Mouse (Mus musculus) embryo, embryonic 10.5 days (tissue): Measurements from ENCODE around the gene Ppp2r3a.

ENCODE experiments used
- DNase-seq: peaks from one replicate; pipeline ENCODE4 v3.0.0-alpha.2; 2015; ENCODE audit warnings: low spot score

Gene Ppp2r3a

GRCm38 (mm10) chr9:101250981-101251643 lies 483 bp downstream of the Ppp2r3a start:
- peak; percentile 81 for DNase-seq

DNA sequence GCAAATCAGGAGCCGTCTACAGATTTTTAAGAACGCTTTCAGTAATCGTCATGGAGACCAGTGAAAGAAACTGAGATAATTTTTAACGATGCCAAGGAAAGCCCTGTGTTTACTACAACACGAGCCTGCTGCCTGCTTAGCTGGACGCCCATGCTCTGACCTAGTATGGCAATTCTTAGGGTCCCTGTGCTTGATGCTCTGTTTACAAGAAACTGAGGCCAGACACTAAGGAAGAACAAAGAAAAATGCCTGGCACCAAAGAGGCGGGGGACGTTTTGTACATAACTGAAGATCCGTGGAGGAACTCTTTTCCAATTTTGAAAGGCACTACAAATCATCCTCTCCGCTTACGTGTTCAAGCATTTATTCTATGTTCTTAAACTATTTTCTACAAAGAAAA lies 1.1 kb downstream of the Ppp2r3a start:
- DNase-seq = peak; percentile 44

DNA sequence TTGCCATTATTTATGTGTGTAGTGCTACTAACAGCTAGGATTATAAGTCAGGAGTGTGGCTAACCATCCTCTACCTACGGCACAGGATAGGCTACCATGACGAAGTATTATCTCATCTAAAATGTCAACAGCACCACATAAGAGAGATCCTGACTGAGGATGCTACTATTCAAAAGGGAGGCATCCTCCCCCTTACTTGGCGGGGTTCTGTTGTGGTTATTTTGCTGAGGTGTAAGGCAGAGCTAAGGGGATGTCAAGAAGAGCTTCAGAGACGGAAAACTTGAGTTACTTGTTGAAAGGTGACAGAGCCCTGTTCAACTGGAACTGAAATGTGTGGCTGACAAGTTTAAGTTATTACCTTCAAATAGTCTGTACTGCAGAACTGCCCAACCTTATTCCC lies 2.0 kb downstream of the Ppp2r3a start:
- no peak for DNase-seq

GRCm38 (mm10) chr9:101247541-101247940 lies 4.1 kb downstream of the Ppp2r3a start:
- DNase-seq = no peak

GRCm38 (mm10) chr9:101245493-101245892 lies 6.1 kb downstream of the Ppp2r3a start:
- DNase-seq = no peak

- DNase-seq = no peak
Measured at GRCm38 (mm10) chr9:101243711-101244110, 7.9 kb downstream of the Ppp2r3a start.

GRCm38 (mm10) chr9:101240161-101240560 lies 11.4 kb downstream of the Ppp2r3a start:
- no peak for DNase-seq

DNA sequence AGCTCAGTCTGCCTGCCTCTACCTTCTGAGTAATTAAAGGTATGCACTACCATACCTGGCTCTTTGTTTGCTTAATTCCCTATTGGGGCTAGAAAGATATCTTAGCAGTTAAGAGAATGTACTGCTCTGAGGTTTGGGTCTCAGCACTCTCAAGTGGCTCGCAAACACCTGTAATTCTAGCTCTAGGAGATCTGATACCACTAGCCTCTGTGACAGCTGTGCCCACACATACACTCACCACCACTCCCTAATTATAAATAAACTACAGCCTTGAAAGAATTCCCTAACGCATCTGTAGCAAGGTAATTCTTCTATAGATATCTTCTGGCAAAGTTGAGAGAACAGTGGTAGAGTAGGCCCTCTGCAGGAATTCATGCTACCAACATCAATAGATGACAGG lies 15.8 kb downstream of the Ppp2r3a start:
- DNase-seq = no peak

GRCm38 (mm10) chr9:101232034-101232433 lies 19.6 kb downstream of the Ppp2r3a start:
- no peak for DNase-seq

GRCm38 (mm10) chr9:101230028-101230427 lies 21.6 kb downstream of the Ppp2r3a start:
- no peak for DNase-seq

DNA sequence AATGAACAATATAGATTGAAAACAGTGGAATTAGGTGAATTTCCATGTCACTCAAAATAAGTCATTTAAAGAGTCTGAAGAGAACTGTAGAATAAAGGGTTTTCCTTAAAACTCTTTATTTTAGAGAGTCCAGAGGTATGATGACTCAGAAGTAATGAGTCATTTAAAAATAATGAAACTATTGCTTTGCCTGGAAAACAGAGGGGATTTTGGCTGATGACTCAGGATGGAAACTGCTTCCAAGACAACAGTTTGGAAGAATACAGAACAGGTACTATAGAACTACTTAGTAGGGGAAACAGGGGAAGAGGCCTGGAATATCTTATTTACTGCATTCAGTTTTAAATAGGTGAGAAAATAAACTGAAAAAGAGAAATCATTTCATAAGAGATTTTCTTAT lies 22.7 kb downstream of the Ppp2r3a start:
- DNase-seq = no peak

DNA sequence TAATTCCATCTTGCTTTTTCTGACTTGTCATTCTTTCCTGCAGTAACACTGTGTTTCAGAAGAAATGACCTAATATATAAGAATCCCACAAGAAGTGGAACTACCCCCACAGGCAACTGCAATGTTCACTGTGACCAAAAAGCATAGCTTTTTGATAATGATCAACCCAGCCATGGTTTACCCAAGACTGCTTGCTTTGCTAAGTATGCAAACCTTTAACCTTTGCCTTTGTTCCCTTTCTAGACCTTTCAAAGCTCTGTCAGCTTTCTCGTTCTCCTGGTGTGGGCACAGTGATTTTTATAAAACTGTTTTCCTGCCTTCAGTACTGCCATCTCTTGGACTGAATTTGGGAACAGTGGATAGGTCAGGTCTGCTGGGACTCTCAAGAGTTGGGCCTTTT lies 43.6 kb downstream of the Ppp2r3a start:
- no peak for DNase-seq

GRCm38 (mm10) chr9:101206516-101206915 lies 45.1 kb downstream of the Ppp2r3a start:
- DNase-seq = no peak

DNA sequence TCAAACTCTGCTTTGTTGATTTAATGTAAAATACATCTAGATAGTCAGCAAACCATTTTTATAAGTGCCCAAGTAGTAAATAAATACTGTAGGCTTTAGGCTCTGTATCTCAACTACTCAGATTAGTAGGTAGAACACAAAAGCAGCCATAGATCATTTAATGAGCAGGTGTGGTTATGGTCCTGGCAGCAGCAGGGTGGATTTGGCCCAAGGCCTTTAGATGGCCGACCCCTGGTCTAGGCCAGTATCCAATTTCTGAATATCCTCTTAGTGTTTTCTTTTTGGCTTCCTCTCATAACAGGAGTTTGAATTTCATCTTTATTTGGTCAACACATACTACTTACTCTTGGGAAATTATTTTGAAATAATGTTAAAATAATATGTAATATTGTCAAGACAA lies 46.4 kb downstream of the Ppp2r3a start:
- no peak for DNase-seq

DNA sequence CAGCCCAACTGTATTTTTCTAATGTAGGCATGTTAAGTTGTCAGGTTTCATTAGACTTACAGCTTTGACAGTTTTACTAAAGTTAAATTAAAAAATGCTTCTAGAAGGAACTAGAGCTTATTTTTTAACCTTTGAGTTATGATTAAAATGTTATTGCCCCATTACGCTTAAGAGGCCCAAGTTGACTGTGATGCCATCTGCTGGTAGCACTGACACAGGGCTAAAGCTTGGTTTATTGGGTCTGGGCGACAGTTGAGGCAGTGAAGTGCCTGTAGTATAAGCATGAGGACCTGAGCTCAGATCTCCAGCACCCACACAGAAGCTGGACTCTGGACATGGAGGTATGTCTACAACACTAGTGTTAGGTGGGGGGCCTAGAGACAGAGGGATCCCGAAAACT lies 47.5 kb downstream of the Ppp2r3a start:
- no peak for DNase-seq

DNA sequence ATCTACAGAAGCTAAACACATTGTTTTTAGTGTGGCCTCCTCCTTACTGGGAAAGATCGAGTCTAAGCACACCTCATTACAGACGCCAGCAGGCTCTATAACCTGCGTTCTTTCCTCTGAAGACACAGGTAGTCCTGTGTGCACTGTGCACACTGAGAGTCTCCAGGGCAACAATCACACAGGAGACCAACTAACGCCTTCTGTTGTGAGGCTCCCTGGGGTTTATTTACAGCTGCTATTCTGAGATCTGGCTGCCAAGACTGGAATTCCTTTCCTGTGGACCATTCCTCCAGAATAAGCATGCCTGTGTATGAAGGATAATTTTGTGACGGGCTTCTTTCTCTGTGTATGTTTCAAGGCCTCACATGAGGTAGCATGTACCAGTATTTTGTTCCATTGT lies 51.0 kb downstream of the Ppp2r3a start:
- no peak for DNase-seq

DNA sequence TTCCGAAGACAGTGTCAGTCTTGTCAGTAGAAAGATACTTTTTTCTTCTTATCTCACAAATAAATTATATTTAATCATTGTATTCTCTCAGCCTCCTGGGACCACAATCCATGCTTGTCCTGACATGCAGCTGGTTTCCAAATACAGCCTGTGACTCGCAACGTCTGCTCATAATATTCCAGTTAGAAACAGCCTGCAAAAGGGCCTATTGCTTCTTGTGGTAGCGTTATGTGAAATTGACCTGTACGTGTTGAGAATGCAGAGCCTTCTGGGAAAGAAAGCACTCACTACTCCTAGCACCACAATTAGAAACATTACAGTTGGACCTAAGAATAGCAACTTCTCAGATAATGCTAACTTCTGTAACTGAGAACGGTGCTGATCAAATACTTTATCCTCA lies 52.8 kb downstream of the Ppp2r3a start:
- no peak for DNase-seq

DNA sequence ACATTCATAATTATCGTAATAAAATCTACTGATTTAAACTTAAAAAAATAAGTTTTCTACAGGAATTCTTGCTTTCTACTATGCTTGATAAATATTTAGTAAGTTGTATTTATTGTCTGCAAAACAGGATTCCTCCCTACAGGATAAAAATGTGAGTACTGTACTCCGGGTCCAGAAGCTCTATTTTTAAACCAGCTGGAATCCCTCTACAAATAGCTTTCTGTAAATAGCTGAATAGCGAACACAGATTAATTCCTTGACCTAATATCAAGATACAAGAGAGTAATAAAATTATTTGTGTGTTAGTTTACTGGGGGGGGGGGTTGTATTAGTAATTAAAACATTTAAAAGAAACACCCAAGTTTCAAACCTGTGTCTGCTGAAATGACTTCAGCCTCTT lies 53.3 kb downstream of the Ppp2r3a start:
- no peak for DNase-seq

DNA sequence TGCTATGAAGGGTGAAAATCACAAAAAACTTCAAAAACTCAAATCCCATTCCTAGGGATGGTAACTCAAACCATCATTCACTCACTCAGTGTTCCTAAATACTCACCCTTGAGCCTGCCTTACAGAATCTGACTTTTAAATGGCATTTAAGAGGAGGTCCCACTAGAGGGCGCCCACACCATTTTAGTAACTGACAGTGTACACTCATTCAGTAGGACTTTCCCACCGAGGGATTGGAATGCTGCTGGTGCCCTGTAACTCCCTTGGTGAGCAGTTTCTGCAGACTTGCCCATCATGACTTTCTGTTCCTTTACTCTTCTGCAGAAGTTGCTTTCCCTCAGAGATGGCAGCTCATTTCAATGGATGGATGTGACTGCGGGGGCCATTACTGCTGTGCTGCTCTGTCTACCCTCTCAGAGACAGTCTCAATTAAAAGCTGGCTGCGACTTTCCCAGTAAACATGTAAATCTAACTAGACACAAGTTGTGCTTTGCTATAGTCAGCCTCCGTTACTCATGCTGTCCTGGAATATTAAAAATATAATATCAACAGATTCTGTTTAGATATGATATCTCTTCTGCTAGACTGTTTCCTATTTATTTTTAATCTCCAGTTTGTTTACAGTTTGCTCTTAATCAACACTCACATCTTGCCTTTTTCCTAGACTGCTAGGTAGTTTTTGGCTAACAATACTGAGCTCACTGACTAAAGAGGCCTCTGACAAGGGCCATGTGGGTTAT lies 69.5 kb downstream of the Ppp2r3a start:
- peak; percentile 95 for DNase-seq

DNA sequence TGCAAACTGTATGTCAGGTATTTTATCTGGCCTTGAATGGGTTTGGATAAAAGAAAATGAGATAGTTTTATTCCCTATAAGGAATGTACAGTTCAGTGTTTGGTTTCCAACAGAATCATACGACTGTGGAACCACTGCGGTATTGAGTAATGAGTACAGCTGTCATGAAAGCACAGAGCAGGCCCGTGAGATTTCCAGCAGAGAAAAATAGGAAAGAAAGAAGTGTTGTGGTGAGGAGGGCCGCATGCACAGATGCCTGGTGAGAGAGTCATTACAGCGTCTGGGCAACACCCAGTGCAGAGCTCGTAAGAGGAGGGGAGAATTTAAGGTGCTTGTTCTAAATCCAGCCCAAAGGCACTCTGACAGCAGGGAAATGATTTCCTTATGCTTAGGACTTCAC lies 70.3 kb downstream of the Ppp2r3a start:
- DNase-seq = no peak

- no peak for DNase-seq
Measured at GRCm38 (mm10) chr9:101180234-101180633, 71.4 kb downstream of the Ppp2r3a start.

DNA sequence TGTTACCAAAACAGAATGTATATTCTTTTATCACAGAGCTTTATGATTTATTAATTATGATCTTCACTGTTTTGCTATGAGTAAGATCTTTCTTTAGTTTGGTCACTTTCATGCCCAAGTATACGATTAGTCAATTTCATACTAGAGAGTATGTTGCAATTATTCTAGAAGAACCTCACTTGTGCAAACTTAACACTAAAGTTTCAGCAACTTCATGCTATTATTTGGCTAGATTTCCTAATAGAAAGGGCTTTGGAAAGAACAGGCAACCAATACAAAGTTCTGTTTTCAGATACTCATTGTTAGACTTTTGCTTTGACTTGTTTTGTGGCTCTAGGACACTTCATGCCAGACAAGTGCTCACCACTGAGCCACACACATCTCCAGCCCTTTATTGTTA lies 91.0 kb downstream of the Ppp2r3a start:
- DNase-seq = no peak

DNA sequence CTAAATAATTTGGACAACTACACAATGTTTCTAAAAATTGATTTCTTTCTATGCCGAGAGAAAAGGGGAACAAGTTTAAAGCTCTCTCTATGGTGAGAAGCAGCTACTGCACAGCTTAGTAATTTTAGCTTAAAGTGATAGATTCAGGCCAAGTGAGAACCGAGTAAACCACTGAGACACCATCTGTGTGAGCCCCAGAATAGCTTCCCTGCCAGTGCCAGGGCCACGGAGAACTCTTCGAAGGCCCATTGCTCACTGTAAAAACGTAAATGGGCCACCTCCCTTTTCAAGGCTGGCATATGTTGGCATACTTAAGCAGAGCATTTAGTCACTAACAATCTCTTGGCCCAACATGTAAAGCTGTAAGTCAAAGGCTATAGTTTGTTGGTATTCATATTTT lies 91.5 kb downstream of the Ppp2r3a start:
- no peak for DNase-seq

- DNase-seq = peak; percentile 53
Measured at GRCm38 (mm10) chr9:101159431-101159830, 92.2 kb downstream of the Ppp2r3a start.
